In genomic region chr14:60638159-60638558, GRCm38 (mm10) we compare ENCODE assay signal across 11 mouse cellular contexts. TPM values are rescaled to one million over a fixed set of nuclear protein-coding genes. Genes with fewer than 3 reads are reported as not detected.
DNase-seq lines count a peak whose midpoint lies in the region; ATAC-seq and TF ChIP-seq lines count a peak whose summit lies in the region.
"Had no signal": no experiment of that assay in that cellular context is flagged by ENCODE, and none has a peak within 500 bp of the region (broad histone marks: within the 10 kb centered on the region; RNA-seq: fewer than 3 reads in every experiment).

No protein-coding gene starts in this region.

- no peaks in the 10 kb centered on the region for H3K27me3 ChIP-seq in forebrain, embryonic 16.5 days (replicated peaks; ENCODE audit: control insufficient read depth, insufficient read depth, low read length)
- H3K27me3 ChIP-seq in kidney, postnatal 0 days (ENCODE audit: insufficient read depth, low read length) = no peaks in the 10 kb centered on the region
- no peaks in the 10 kb centered on the region for H3K27me3 ChIP-seq in neural tube, embryonic 11.5 days (ENCODE audit: control insufficient read depth, insufficient read depth, low read length)

- no peaks in the 10 kb centered on the region for H3K9me3 ChIP-seq in forebrain, embryonic 16.5 days (ENCODE audit: control insufficient read depth, low read length)
- no peaks in the 10 kb centered on the region for H3K9me3 ChIP-seq in kidney, postnatal 0 days (replicated peaks; ENCODE audit: low read length)
- H3K9me3 ChIP-seq in neural tube, embryonic 11.5 days (ENCODE audit: control insufficient read depth, low read length) = no peaks in the 10 kb centered on the region

- ATAC-seq in forebrain, embryonic 16.5 days = no peak
- no peak for ATAC-seq in kidney, postnatal 0 days (replicated peaks; ENCODE audit: low FRiP score, low read depth)
- no peak for ATAC-seq in neural tube, embryonic 11.5 days (ENCODE audit: insufficient read depth, low FRiP score, low TSS enrichment)
- ATAC-seq: CD4-positive, CD25-positive, alpha-beta regulatory T cell, adult 4 months had no signal

- H3K36me3 ChIP-seq in forebrain, embryonic 16.5 days (ENCODE audit: control insufficient read depth, insufficient read depth) = no peaks in the 10 kb centered on the region
- no peaks in the 10 kb centered on the region for H3K36me3 ChIP-seq in kidney, postnatal 0 days (ENCODE audit: insufficient read depth, low read length)
- no peaks in the 10 kb centered on the region for H3K36me3 ChIP-seq in neural tube, embryonic 11.5 days (ENCODE audit: control insufficient read depth, insufficient read depth, low read length)

- peak overlapping the region; percentile 79 for H3K4me2 ChIP-seq in forebrain, embryonic 16.5 days (ENCODE audit: low read length)
- peak overlapping the region; percentile 0; the same call in 1 of the 2 replicates for H3K4me2 ChIP-seq in kidney, postnatal 0 days (ENCODE audit: low read length)
- peak overlapping the region; percentile 91; the same call in 1 of the 2 replicates for H3K4me2 ChIP-seq in neural tube, embryonic 11.5 days (ENCODE audit: low read depth)

- intact Hi-C loops in heart, postnatal 36 days (cut with DNase I) = loop anchor here (5.0 kb wide), 3 partner anchors 41 to 111 kb away; no protein-coding TSS in a partner anchor

- H3K4me1 ChIP-seq in lung, adult 2 months (ENCODE audit: control insufficient read depth, insufficient read depth, low read length) = peaks cover 4% of the 10 kb centered on the region
- peaks cover 56% of the 10 kb centered on the region for H3K4me1 ChIP-seq in forebrain, embryonic 16.5 days (replicated peaks; ENCODE audit: control insufficient read depth, insufficient read depth, low read length)
- H3K4me1 ChIP-seq in kidney, postnatal 0 days (replicated peaks; ENCODE audit: insufficient read depth, low read length) = peaks cover 24% of the 10 kb centered on the region
- peaks cover 51% of the 10 kb centered on the region for H3K4me1 ChIP-seq in neural tube, embryonic 11.5 days (ENCODE audit: control insufficient read depth, insufficient read depth, low read length)

- H3K9ac ChIP-seq in forebrain, embryonic 16.5 days (replicated peaks; ENCODE audit: low read depth, low read length) = no peak overlapping the region
- H3K9ac ChIP-seq in kidney, postnatal 0 days (ENCODE audit: low read depth, low read length) = no peak overlapping the region
- no peak overlapping the region for H3K9ac ChIP-seq in neural tube, embryonic 11.5 days (ENCODE audit: low read length)

- 59% methylated on average over 8 of the region's 8 CpGs for WGBS in lung, adult 2 months
- 54% methylated on average over 8 of the region's 8 CpGs for WGBS in forebrain, embryonic 16.5 days
- 23% methylated on average over 8 of the region's 8 CpGs for WGBS in kidney, postnatal 0 days
- WGBS in neural tube, embryonic 11.5 days = 37% methylated on average over 8 of the region's 8 CpGs

- peak; percentile 37 to 47 for DNase-seq in lung, adult 18-20 months
- no peak for DNase-seq in lung, adult 2 months
- no peak for DNase-seq in kidney, postnatal 0 days (ENCODE audit: low spot score)
- DNase-seq in neural tube, embryonic 11.5 days (ENCODE audit: low spot score) = no peak
- no peak for DNase-seq in testis, postnatal 14 days (ENCODE audit: low spot score)
- no peak for DNase-seq in frontal cortex, postnatal 14 days (ENCODE audit: low spot score in 2 of 2)
- DNase-seq in heart, postnatal 36 days = no peak
- DNase-seq: cerebellum, adult 8-10 months had no signal

- no peak overlapping the region for H3K27ac ChIP-seq in forebrain, embryonic 16.5 days (ENCODE audit: low read length)
- H3K27ac ChIP-seq in kidney, postnatal 0 days = no peak overlapping the region
- H3K27ac ChIP-seq in neural tube, embryonic 11.5 days (ENCODE audit: low read depth, low read length) = no peak overlapping the region
- H3K27ac ChIP-seq: stomach, postnatal 0 days had no signal

- TF ChIP-seq POLR2A in lung, adult 2 months (IDR thresholded peaks at IDR 0.05; ENCODE audit: borderline replicate concordance, extremely low read depth, low read depth, low read length) = no peak

- no peak overlapping the region for H3K4me3 ChIP-seq in lung, adult 2 months (replicated peaks; ENCODE audit: extremely low read depth, low read depth, low read length)
- H3K4me3 ChIP-seq in forebrain, embryonic 16.5 days (replicated peaks; ENCODE audit: low read length) = no peak overlapping the region
- no peak overlapping the region for H3K4me3 ChIP-seq in kidney, postnatal 0 days (replicated peaks; ENCODE audit: low read depth, low read length)
- H3K4me3 ChIP-seq in neural tube, embryonic 11.5 days (ENCODE audit: low read depth, low read length) = no peak overlapping the region

- no peak for TF ChIP-seq CTCF in lung, adult 2 months (IDR thresholded peaks at IDR 0.05; ENCODE audit: insufficient read depth, low read length)
- no peak for TF ChIP-seq CTCF in kidney, postnatal 0 days (IDR thresholded peaks at IDR 0.05; ENCODE audit: low read depth)

RNA-seq across cellular contexts. Expression of gene Spata13, which starts 4.4 kb away (rescaled TPM):
- 20.3 and 20.8 TPM in 2 replicates for polyA plus RNA-seq in lung, adult 2 months (2012; rRNA removed)
- 41.4 and 41.8 TPM in 2 replicates for polyA plus RNA-seq in forebrain, embryonic 16.5 days (2015; fragmentation: Nextera tagmentation; extraction: Ambion mirVana)
- 47.4 and 49.9 TPM in 2 replicates for polyA plus RNA-seq in kidney, postnatal 0 days (2015; fragmentation: Nextera tagmentation; extraction: Ambion mirVana)
- 56.2 and 64.9 TPM in 2 replicates for polyA plus RNA-seq in neural tube, embryonic 11.5 days (2014; fragmentation: Nextera tagmentation; extraction: Ambion mirVana)
- total RNA-seq in heart, postnatal 36 days (2021) = 10 to 100 TPM; 13.5 to 16.4 TPM

Comparison
In these comparisons a context has a peak if more than half of its experiments do, and no peak if none do; other contexts are left out.
1. DNase-seq: peak in lung, adult 18-20 months (2 of 2); none in lung, adult 2 months (single experiment), kidney, postnatal 0 days (single experiment), neural tube, embryonic 11.5 days (single experiment), testis, postnatal 14 days (single experiment), frontal cortex, postnatal 14 days (0 of 2) and heart, postnatal 36 days (0 of 2).
2. H3K4me2 ChIP-seq: peak in every context shown above with its lines; median percentile 91 in neural tube, embryonic 11.5 days; 79 in forebrain, embryonic 16.5 days; 0 in kidney, postnatal 0 days.